Mouse (Mus musculus) fat pad, adult 2 months (tissue): ENCODE measurements around the gene Gnmt.

Experiments used
- DNase-seq: peaks from one replicate; pipeline ENCODE4 v3.0.0-alpha.2; 2011; ENCODE audit warnings: low read depth, low spot score; ENCODE audit errors: extremely low read depth

The Gnmt gene

GRCm38 (mm10) chr17:46742986-46743385 lies 14.0 kb upstream of the Gnmt start:
- DNase-seq: no peak

DNA sequence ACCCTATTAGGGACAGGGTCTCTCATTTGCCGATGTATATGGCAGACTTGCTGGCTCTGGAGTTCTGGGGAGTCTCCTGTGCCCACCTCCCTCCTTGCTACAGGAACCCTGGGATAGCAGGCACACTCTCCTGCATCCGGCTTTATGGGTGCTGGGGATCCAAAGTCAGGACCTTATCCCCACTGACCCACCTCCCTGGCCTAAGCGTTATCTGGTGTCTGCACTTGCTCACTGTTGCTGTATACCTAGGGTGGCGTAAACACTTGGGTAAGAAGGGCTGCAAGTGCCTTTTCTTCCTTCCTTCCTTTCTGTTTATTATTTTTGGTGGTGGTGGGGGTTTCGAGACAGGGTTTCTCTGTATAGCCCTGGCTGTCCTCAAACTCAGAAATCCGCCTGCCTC lies 12.3 kb upstream of the Gnmt start:
- no peak for DNase-seq

DNA sequence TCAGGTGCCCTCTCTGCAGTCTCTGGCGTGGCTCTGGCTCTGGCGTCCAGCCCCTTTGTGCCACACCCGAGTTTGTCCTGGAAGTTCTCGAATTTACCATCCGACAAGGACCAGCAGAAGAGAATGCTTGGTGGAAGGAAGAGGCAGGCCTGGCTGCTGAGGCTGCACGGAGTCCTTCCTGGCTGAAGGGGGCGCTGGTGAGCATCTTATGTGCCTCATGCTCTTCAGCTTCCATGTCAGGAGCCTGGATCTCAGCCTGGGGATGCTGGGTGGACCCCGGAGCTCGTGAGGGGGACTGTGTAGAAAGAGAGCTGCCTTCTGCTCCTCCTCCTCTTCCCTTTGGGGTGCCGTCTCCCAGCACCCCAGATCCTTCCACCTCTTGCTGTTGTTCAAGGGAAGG lies 7.2 kb upstream of the Gnmt start:
- no peak for DNase-seq

DNA sequence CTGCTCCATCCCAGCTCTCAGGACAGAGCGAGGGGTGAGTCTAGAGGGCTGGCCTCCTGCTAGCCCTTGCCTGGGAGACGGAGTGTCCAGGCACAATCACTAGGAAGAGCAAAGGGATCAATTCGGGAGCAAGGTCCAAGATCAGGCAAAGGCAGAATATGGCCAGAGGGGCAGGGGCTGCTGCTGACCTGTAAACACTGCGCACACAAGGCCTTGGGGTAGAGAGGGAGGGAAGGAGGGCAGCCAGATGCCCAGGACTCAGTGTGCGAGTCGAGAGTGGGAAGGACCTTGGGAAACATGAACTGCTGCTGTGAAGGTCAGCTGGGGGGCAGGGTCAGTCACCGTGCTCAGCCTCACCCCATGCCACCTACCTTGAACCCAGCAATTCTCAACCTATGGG lies 6.3 kb upstream of the Gnmt start:
- no peak for DNase-seq

DNA sequence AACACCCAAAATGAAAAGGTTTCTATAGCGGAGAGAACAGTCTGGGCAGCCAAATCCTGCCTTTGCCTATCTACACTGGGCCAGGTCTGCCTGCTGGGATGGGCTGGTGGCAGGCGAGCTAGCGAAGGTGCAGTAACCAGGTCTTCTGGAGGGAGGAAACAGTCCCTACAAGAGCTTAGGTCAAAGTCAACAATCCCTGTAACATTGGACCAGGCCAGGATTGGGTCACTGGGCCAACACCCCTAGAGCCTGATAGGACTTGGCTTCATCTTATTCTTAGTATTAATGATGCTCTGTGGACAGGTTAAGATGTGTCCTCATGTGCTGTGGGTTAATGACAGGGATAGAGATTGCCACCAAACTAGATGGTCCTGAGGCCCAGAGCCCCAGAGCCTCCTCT lies 5.1 kb upstream of the Gnmt start:
- no peak for DNase-seq

DNA sequence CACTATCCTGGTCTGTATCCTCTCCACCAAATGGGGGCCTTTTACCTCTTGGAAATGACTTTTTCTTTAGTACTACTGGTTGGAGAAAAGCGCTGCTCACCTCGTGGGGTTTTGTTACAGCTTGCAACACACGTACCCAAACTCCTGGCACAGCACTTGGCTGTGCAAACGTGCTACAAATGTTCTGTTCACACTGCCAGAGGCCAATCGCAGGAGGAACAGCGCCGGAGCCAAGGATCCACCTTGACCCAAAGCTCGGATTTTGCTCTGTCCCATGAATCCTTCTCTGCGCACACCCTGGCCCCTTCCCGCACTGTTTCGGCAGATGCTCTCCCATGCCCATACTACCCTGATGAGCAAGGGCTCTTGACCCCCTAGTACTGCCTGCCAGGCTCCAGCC lies 472 bp downstream of the Gnmt start:
- DNase-seq: no peak

- DNase-seq: no peak
These were observed 947 bp downstream of the Gnmt start for GRCm38 (mm10) chr17:46728021-46728420.

GRCm38 (mm10) chr17:46727271-46727670 lies 1.7 kb downstream of the Gnmt start:
- DNase-seq: no peak

- no peak for DNase-seq
These were observed 3.0 kb downstream of the Gnmt start for GRCm38 (mm10) chr17:46725731-46726645.

DNA sequence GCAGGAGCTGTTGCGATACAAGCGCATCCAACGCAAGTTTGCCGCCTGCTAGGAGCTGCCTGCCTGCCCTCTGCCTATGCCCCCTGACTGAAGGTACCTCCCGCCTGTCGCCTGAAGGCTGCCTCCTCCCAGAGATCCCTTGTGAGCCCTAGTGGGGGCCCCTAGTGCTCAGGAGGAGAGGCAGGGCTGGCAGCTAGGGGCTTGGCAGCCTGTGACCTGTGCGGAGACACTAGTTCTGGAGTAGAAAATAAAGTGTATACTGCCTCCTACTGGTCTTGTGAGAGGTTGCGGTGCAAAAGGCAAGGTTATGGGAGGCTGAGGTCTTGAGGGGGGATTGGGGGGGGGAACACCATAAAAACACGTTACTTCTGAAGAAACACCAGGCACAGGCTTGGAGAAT lies 3.7 kb downstream of the Gnmt start:
- no peak for DNase-seq

- DNase-seq: no peak
These were observed 4.4 kb downstream of the Gnmt start for GRCm38 (mm10) chr17:46724477-46725084.

- no peak for DNase-seq
These were observed 7.9 kb downstream of the Gnmt start for GRCm38 (mm10) chr17:46721077-46721476.

DNA sequence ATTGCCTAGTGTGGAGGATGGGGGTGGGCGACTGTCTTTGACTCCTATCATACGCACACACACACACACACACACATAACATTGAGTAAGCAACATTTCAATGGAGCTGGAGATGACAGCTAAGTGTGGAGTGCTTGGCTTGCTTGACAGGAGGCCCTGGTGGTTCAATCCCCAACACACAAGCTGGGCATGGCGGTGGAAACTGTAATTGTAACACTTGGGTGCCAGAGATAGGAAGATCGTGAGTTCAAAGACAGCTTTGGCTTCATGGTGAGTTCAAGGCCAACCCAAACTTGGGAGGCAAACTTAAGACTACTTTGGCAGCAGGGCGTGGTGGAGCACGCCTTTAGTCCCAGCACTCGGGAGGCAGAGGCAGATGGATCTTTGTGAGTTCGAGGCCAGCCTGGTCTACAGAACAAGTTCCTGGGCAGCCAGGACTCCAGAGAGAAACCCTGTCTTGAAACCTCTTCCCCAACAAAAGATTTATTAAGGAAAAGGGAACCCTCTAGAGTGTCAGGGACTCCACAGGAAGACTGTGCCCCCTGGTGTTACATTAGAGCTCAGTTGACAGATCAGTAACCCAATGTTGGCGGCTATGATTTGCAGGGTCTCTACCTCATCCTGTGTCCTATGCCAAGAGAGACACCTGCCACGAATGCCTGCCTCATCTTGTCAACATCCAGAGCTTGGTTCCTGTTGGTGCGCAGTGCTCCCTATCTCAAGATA lies 14.0 kb downstream of the Gnmt start:
- no peak for DNase-seq

GRCm38 (mm10) chr17:46713849-46714248 lies 15.1 kb downstream of the Gnmt start:
- DNase-seq: no peak

DNA sequence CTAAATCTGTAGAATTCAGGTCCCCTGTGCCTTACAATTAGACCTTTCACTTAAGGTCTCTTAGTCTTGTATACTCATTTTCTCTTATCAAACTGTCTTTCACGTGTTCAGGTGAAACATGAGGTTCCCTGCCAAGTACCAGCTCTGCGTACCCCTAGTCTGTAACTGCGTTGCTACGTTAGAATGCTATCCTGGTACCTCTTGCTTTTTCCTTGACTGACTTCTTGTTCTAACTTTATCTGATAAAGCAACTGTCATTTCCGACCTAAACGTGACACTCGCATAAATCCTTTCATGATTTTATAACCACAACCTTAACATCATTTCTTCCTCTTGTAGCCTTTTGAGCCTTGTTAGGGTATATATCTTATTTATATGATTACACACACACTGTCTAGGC lies 16.5 kb downstream of the Gnmt start:
- no peak for DNase-seq

GRCm38 (mm10) chr17:46711612-46712271 lies 17.2 kb downstream of the Gnmt start:
- DNase-seq: no peak

DNA sequence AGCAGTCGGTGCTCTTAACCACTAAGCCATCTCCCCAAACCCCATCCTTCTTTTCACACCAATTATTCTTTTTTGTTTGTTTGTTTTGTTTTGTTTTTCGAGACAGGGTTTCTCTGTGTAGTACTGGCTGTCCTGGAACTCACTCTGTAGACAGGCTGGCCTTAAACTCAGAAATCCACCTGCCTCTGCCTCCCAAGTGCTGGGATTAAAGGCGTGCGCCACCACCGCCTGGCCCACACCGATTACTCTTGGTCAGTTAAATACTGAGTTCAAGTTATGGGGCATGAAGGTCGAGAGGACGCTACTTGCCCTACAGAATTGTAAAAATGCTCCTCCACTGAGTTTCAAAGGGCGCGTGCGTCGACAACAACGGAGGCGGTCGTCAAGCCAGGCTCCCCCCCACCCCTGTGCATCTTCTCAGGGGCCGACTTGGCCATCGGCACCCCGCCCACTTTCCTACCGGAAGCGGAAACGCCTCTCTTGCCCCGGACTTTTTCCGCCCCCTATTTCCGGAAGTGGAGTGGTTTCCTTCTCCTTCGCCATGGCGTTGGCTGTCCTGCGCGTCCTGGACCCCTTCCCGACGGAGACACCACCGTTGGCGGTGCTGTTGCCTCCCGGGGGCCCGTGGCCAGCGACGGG lies 17.9 kb downstream of the Gnmt start, which contains the start of gene Pex6:
TSS of gene Pex6 (plus strand) at position 505 of the 639 bp plus-strand sequence.
- no peak for DNase-seq

- peak; percentile 98 for DNase-seq
These were observed 22.4 kb downstream of the Gnmt start for GRCm38 (mm10) chr17:46706375-46707089.

DNA sequence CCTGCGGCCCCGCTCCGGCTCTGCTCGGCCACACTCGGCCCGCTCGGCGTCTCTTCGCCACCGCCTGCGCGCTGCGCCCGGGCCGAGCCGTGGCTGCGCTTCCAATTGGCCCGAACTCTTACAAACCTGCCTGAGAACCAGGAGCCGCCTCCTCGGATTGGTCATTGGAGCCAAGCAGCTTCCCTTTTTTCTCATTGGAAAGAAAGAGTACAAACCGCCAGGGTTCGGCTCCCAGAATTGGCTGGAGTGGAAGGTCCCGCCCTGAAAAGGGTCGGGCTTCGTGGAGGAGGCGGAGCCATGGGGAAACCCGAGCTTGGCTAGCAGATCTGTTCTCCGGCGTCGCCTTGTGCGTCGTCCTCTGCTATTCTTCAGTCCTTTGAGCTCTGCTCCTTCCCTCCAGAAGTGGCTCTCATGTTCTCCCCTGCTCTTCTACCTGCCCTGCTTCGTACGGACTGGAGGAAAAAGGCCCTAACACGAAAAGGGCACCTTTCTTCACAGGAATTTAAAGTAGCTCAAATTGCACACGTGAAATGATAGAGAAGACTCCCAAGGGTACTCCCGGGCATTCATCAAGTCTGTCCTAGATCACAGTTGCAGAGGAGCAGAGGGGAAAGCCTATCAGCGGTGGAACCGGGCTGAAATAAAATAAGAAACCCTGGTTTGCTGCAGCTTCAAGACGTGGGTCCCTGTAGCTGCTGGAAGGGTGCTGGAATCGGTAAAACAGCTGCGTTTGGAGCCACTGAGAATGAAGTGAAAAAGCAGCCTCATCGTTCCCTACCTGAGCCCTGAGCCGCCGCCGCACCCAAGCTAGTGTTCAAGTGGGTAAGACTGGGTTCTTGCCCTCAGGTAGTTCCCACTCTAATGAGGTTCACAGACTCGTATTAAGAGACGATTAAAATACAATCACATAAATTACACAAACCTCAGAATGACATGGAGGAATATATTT lies 23.8 kb downstream of the Gnmt start, which contains the start of gene Ppp2r5d:
TSS of gene Ppp2r5d (minus strand) at position 225 of the 949 bp plus-strand sequence.
- peak; percentile 88 for DNase-seq
